Mouse (Mus musculus) kidney, adult 2 months (tissue): ENCODE measurements around the gene Blcap.

Experiments used
- CTCF ChIP-seq: fragments of 200-500 bp; conservative IDR thresholded peaks from 2 replicates; pipeline ENCODE4 v1.5.1; 2011; ENCODE audit warnings: low read depth, mild to moderate bottlenecking, control low read depth, low read length, moderate library complexity, mixed read lengths; ENCODE audit not compliant: insufficient read depth, insufficient read length
- POLR2A ChIP-seq: fragments of 200-500 bp; IDR thresholded peaks from one replicate; pipeline ENCODE4 v1.6.1; 2011; ENCODE audit warnings: low read depth, low read length, control low read depth

GRCm38 (mm10) chr2:157566260-157566952 lies 4.7 kb downstream of the Blcap start:
- TF ChIP-seq CTCF (no peak), POLR2A (peak; percentile 63)
